Mouse (Mus musculus) MEL (cell line): ENCODE results near the gene Man2b2.

Source experiments
- CHD1 ChIP-seq: IDR thresholded peaks from 2 replicates; pipeline ENCODE4 v1.6.1; 2012; ENCODE audit warnings: low read depth, mild to moderate bottlenecking, inconsistent platforms, low read length, improper control_type of control experiment
- CHD2 ChIP-seq: IDR thresholded peaks from 2 replicates; pipeline ENCODE4 v1.6.1; 2011; ENCODE audit warnings: low read length, improper control_type of control experiment
- CTCF ChIP-seq, 3 experiments: IDR thresholded peaks in 2 of 3; conservative IDR thresholded peaks in 1 of 3; 2 replicates each; pipeline ENCODE4 v1.5.1; 2011 to 2012; ENCODE audit warnings: low read length in 3 of 3, low read depth in 2 of 3, mild to moderate bottlenecking in 2 of 3, improper control_type of control experiment in 1 of 3, inconsistent platforms in 1 of 3, mixed read lengths in 1 of 3, moderate library complexity in 1 of 3; ENCODE audit not compliant: control insufficient read depth in 1 of 3, insufficient read depth in 1 of 3, poor library complexity in 1 of 3, severe bottlenecking in 1 of 3
- E2F4 ChIP-seq: IDR thresholded peaks from 2 replicates; pipeline ENCODE4 v1.6.1; 2011; ENCODE audit warnings: low read depth, low read length, improper control_type of control experiment, borderline replicate concordance
- ELF1 ChIP-seq: IDR thresholded peaks from 2 replicates; pipeline ENCODE4 v1.6.1; 2014; ENCODE audit warnings: low read depth, mild to moderate bottlenecking, inconsistent platforms, low read length, improper control_type of control experiment, moderate library complexity
- HCFC1 ChIP-seq: IDR thresholded peaks from 2 replicates; pipeline ENCODE4 v1.6.1; 2012; ENCODE audit warnings: low read depth, mild to moderate bottlenecking, inconsistent platforms, low read length, improper control_type of control experiment, moderate library complexity
- MAFK ChIP-seq: IDR thresholded peaks from 2 replicates; pipeline ENCODE4 v1.6.1; 2011; ENCODE audit warnings: low read depth, mild to moderate bottlenecking, low read length, improper control_type of control experiment, borderline replicate concordance
- MAX ChIP-seq: IDR thresholded peaks from 2 replicates; pipeline ENCODE4 v1.6.1; 2011; ENCODE audit warnings: low read length, improper control_type of control experiment
- POLR2A ChIP-seq, 2 experiments: IDR thresholded peaks; 2 replicates each; pipeline ENCODE4 v1.6.1; 2011 to 2012; ENCODE audit warnings: low read length in 2 of 2, mild to moderate bottlenecking in 2 of 2, control low read depth in 1 of 2, improper control_type of control experiment in 1 of 2, low read depth in 1 of 2, moderate library complexity in 1 of 2; ENCODE audit not compliant: control insufficient read depth in 1 of 2, insufficient read depth in 1 of 2, poor library complexity in 1 of 2
- SMC3 ChIP-seq: IDR thresholded peaks from 2 replicates; pipeline ENCODE4 v1.6.1; 2011; ENCODE audit warnings: low read depth, low read length, improper control_type of control experiment
- TAL1 ChIP-seq: IDR thresholded peaks from 2 replicates; pipeline ENCODE4 v1.6.1; 2012; ENCODE audit warnings: mild to moderate bottlenecking, inconsistent platforms, low read length, moderate library complexity, mixed read lengths
- USF1 ChIP-seq: IDR thresholded peaks from 2 replicates; pipeline ENCODE4 v1.6.1; 2014; ENCODE audit warnings: low read depth, mild to moderate bottlenecking, inconsistent platforms, low read length, improper control_type of control experiment, moderate library complexity

- TF ChIP-seq POLR2A (IDR thresholded peaks at IDR 0.05; ENCODE audit: control insufficient read depth in 1 of 2, insufficient read depth in 1 of 2, low read depth in 1 of 2, low read length in 2 of 2, poor library complexity in 1 of 2) (no peak), USF1 (no peak), TAL1 (no peak), CTCF (IDR thresholded peaks at IDR 0.05 in 2 of 3, conservative IDR thresholded peaks at IDR 0.05 in 1 of 3; ENCODE audit: control insufficient read depth in 1 of 3, insufficient read depth in 1 of 3, low read depth in 2 of 3, low read length in 3 of 3, poor library complexity in 1 of 3, severe bottlenecking in 1 of 3) (no peak), HCFC1 (no peak), ELF1 (no peak), SMC3 (no peak), MAFK (no peak), CHD2 (no peak), MAX (no peak), CHD1 (no peak), E2F4 (no peak)
Observed at GRCm38 (mm10) chr5:36869186-36869577, 38.7 kb upstream of the Man2b2 start.
